Comparison of ENCODE assay signal across 23 mouse cellular contexts in genomic region chr12:58628817-58629216, GRCm38 (mm10).
DNase-seq lines count a peak whose midpoint lies in the region; ATAC-seq and TF ChIP-seq lines count a peak whose summit lies in the region.
"Had no signal": no experiment of that assay in that cellular context is flagged by ENCODE, and none has a peak within 500 bp of the region (broad histone marks: within the 10 kb centered on the region; RNA-seq: fewer than 3 reads in every experiment).

No protein-coding gene starts in this region.

- H3K4me2 ChIP-seq in hindbrain, embryonic 12.5 days (replicated peaks) = no peak overlapping the region
- H3K4me2 ChIP-seq in hindbrain, embryonic 13.5 days = no peak overlapping the region
- no peak overlapping the region for H3K4me2 ChIP-seq in hindbrain, embryonic 16.5 days (ENCODE audit: low read length)
- no peak overlapping the region for H3K4me2 ChIP-seq in hindbrain, postnatal 0 days (ENCODE audit: low read depth, low read length)
- H3K4me2 ChIP-seq in midbrain, embryonic 15.5 days = no peak overlapping the region
- H3K4me2 ChIP-seq in midbrain, embryonic 14.5 days (ENCODE audit: low read length) = no peak overlapping the region
- H3K4me2 ChIP-seq: forebrain, embryonic 15.5 days; heart, embryonic 11.5 days had no signal

- H3K4me1 ChIP-seq in hindbrain, embryonic 12.5 days = no peaks in the 10 kb centered on the region
- peaks cover 9% of the 10 kb centered on the region; the same call in 1 of the 2 replicates for H3K4me1 ChIP-seq in hindbrain, embryonic 13.5 days (replicated peaks)
- H3K4me1 ChIP-seq in hindbrain, embryonic 16.5 days (ENCODE audit: control insufficient read depth, insufficient read depth, low read depth, low read length) = no peaks in the 10 kb centered on the region
- no peaks in the 10 kb centered on the region for H3K4me1 ChIP-seq in hindbrain, postnatal 0 days (ENCODE audit: insufficient read depth, low read length)
- no peaks in the 10 kb centered on the region for H3K4me1 ChIP-seq in midbrain, embryonic 15.5 days
- H3K4me1 ChIP-seq in midbrain, embryonic 14.5 days (ENCODE audit: control insufficient read depth, insufficient read depth, low read length) = no peaks in the 10 kb centered on the region
- H3K4me1 ChIP-seq: forebrain, embryonic 15.5 days had no signal

- 0 out of 2 replicates have a peak, but pooled peaks have one; percentile 40 for ATAC-seq in hindbrain, embryonic 12.5 days (ENCODE audit: low FRiP score)
- ATAC-seq in hindbrain, embryonic 13.5 days (ENCODE audit: low FRiP score) = no peak
- ATAC-seq in hindbrain, embryonic 16.5 days = peak; percentile 38; the same call in 1 of the 2 replicates
- no peak for ATAC-seq in hindbrain, postnatal 0 days
- ATAC-seq in midbrain, embryonic 15.5 days (replicated peaks) = peak; percentile 70
- no peak for ATAC-seq in midbrain, embryonic 14.5 days (ENCODE audit: low FRiP score, low TSS enrichment)
- ATAC-seq: CD4-positive, CD25-positive, alpha-beta regulatory T cell, adult 4 months; forebrain, embryonic 15.5 days; inflammation-experienced regulatory T-cells, adult 6 months; intestine, embryonic 16.5 days had no signal

- H3K4me3 ChIP-seq in hindbrain, embryonic 12.5 days = no peak overlapping the region
- H3K4me3 ChIP-seq in hindbrain, embryonic 13.5 days = no peak overlapping the region
- no peak overlapping the region for H3K4me3 ChIP-seq in hindbrain, embryonic 16.5 days (ENCODE audit: low read length)
- H3K4me3 ChIP-seq in hindbrain, postnatal 0 days (ENCODE audit: low read length) = no peak overlapping the region
- no peak overlapping the region for H3K4me3 ChIP-seq in midbrain, embryonic 15.5 days
- H3K4me3 ChIP-seq in midbrain, embryonic 14.5 days (replicated peaks; ENCODE audit: low read depth, low read length) = no peak overlapping the region
- H3K4me3 ChIP-seq: forebrain, embryonic 10.5 days; forebrain, embryonic 15.5 days; gastrocnemius, adult 2 months had no signal

- H3K27me3 ChIP-seq in hindbrain, embryonic 12.5 days = no peaks in the 10 kb centered on the region
- no peaks in the 10 kb centered on the region for H3K27me3 ChIP-seq in hindbrain, embryonic 13.5 days
- no peaks in the 10 kb centered on the region for H3K27me3 ChIP-seq in hindbrain, embryonic 16.5 days (replicated peaks; ENCODE audit: control insufficient read depth, insufficient read depth, low read length)
- H3K27me3 ChIP-seq in hindbrain, postnatal 0 days (ENCODE audit: insufficient read depth, low read length) = no peaks in the 10 kb centered on the region
- H3K27me3 ChIP-seq in midbrain, embryonic 15.5 days (replicated peaks) = no peaks in the 10 kb centered on the region
- H3K27me3 ChIP-seq in midbrain, embryonic 14.5 days (ENCODE audit: control insufficient read depth, insufficient read depth, low read length) = no peaks in the 10 kb centered on the region
- H3K27me3 ChIP-seq: forebrain, embryonic 15.5 days had no signal

- H3K9ac ChIP-seq in hindbrain, embryonic 12.5 days = no peak overlapping the region
- H3K9ac ChIP-seq in hindbrain, embryonic 13.5 days = no peak overlapping the region
- no peak overlapping the region for H3K9ac ChIP-seq in hindbrain, embryonic 16.5 days (ENCODE audit: low read depth, low read length)
- H3K9ac ChIP-seq in hindbrain, postnatal 0 days (replicated peaks; ENCODE audit: low read length) = no peak overlapping the region
- no peak overlapping the region for H3K9ac ChIP-seq in midbrain, embryonic 15.5 days
- no peak overlapping the region for H3K9ac ChIP-seq in midbrain, embryonic 14.5 days (replicated peaks; ENCODE audit: low read length)
- H3K9ac ChIP-seq: forebrain, embryonic 15.5 days had no signal

- no peak for TF ChIP-seq CTCF in hindbrain, postnatal 0 days (IDR thresholded peaks at IDR 0.05; ENCODE audit: low read depth)
- no peak for TF ChIP-seq CTCF in brain, embryonic 14.5 days (IDR thresholded peaks at IDR 0.05; ENCODE audit: borderline replicate concordance, extremely low read depth, insufficient read depth, insufficient read length)

- no peak for TF ChIP-seq POLR2A in brain, embryonic 14.5 days (IDR thresholded peaks at IDR 0.05; ENCODE audit: borderline replicate concordance, extremely low read depth, insufficient read depth, insufficient read length, poor library complexity, severe bottlenecking)

- H3K9me3 ChIP-seq in hindbrain, embryonic 12.5 days (replicated peaks) = no peaks in the 10 kb centered on the region
- no peaks in the 10 kb centered on the region for H3K9me3 ChIP-seq in hindbrain, embryonic 13.5 days
- no peaks in the 10 kb centered on the region for H3K9me3 ChIP-seq in hindbrain, embryonic 16.5 days (ENCODE audit: control insufficient read depth, low read length)
- H3K9me3 ChIP-seq in hindbrain, postnatal 0 days (ENCODE audit: low read length) = no peaks in the 10 kb centered on the region
- H3K9me3 ChIP-seq in midbrain, embryonic 15.5 days = no peaks in the 10 kb centered on the region
- H3K9me3 ChIP-seq in midbrain, embryonic 14.5 days (ENCODE audit: control insufficient read depth, low read length) = no peaks in the 10 kb centered on the region
- H3K9me3 ChIP-seq: forebrain, embryonic 10.5 days; forebrain, embryonic 15.5 days had no signal

- WGBS in hindbrain, embryonic 12.5 days = 71% methylated on average over 5 of the region's 5 CpGs
- WGBS in hindbrain, embryonic 13.5 days = 71% methylated on average over 5 of the region's 5 CpGs
- WGBS in hindbrain, embryonic 16.5 days = 72% methylated on average over 5 of the region's 5 CpGs
- 61% methylated on average over 5 of the region's 5 CpGs for WGBS in hindbrain, postnatal 0 days
- 59% methylated on average over 5 of the region's 5 CpGs for WGBS in midbrain, embryonic 15.5 days
- 77% methylated on average over 5 of the region's 5 CpGs for WGBS in midbrain, embryonic 14.5 days

- DNase-seq in hindbrain, postnatal 0 days (ENCODE audit: low spot score) = no peak
- DNase-seq in midbrain, embryonic 14.5 days = no peak
- DNase-seq in brain, embryonic 14.5 days (ENCODE audit: low read depth) = peak; percentile 27
- DNase-seq in cerebellum, postnatal 4 days (ENCODE audit: low spot score in 2 of 2) = no peak
- DNase-seq: adrenal gland, adult 2 months; adrenal gland, postnatal 14 days; cerebellum, adult 11-12 months; cerebellum, adult 8-10 months; cerebellum, postnatal 10 days; cerebellum, postnatal 36 days; gastrocnemius, adult 2 months; gastrocnemius, postnatal 14 days; heart, adult 11 months had no signal

- no peak overlapping the region for H3K27ac ChIP-seq in hindbrain, embryonic 12.5 days
- no peak overlapping the region for H3K27ac ChIP-seq in hindbrain, embryonic 13.5 days
- no peak overlapping the region for H3K27ac ChIP-seq in hindbrain, embryonic 16.5 days (ENCODE audit: low read depth, low read length)
- H3K27ac ChIP-seq in hindbrain, postnatal 0 days = no peak overlapping the region
- H3K27ac ChIP-seq in midbrain, embryonic 15.5 days = no peak overlapping the region
- H3K27ac ChIP-seq in midbrain, embryonic 14.5 days (replicated peaks; ENCODE audit: low read depth, low read length) = no peak overlapping the region
- H3K27ac ChIP-seq: forebrain, embryonic 10.5 days; forebrain, embryonic 15.5 days; gastrocnemius, adult 2 months had no signal

- H3K36me3 ChIP-seq in hindbrain, embryonic 12.5 days = no peaks in the 10 kb centered on the region
- no peaks in the 10 kb centered on the region for H3K36me3 ChIP-seq in hindbrain, embryonic 13.5 days
- H3K36me3 ChIP-seq in hindbrain, embryonic 16.5 days (ENCODE audit: control insufficient read depth, insufficient read depth, low read length) = no peaks in the 10 kb centered on the region
- no peaks in the 10 kb centered on the region for H3K36me3 ChIP-seq in hindbrain, postnatal 0 days (ENCODE audit: insufficient read depth, low read length)
- H3K36me3 ChIP-seq in midbrain, embryonic 15.5 days (replicated peaks) = no peaks in the 10 kb centered on the region
- H3K36me3 ChIP-seq in midbrain, embryonic 14.5 days (ENCODE audit: control insufficient read depth, insufficient read depth, low read length) = no peaks in the 10 kb centered on the region
- H3K36me3 ChIP-seq: forebrain, embryonic 10.5 days; forebrain, embryonic 15.5 days had no signal

Comparison
In these comparisons a context has a peak if more than half of its experiments do, and no peak if none do; other contexts are left out.
1. ATAC-seq: peak in hindbrain, embryonic 12.5 days (single experiment), hindbrain, embryonic 16.5 days (single experiment) and midbrain, embryonic 15.5 days (single experiment); none in hindbrain, embryonic 13.5 days (single experiment), hindbrain, postnatal 0 days (single experiment) and midbrain, embryonic 14.5 days (single experiment).